Mouse (Mus musculus): ENCODE results near the gene Rsph10b. TPM values are rescaled to one million over a fixed set of nuclear protein-coding genes. Genes with fewer than 3 reads are reported as not detected.

The Rsph10b gene
- 11.4 TPM in 2 replicates for polyA plus RNA-seq (2012; rRNA removed)

GRCm38 (mm10) chr5:143932831-143933230 is at the start of gene Rsph10b:
Gene Rsph10b (plus strand): TSS chr5:143933035.

GRCm38 (mm10) chr5:143897635-143898330 is 35.1 kb upstream of the Rsph10b start, which contains the start of gene Ankrd61:
Gene Ankrd61 (minus strand): TSS chr5:143897685.

GRCm38 (mm10) chr5:143909417-143910400 is 23.1 kb upstream of the Rsph10b start, which contains the start of the genes Aimp2 and Pms2:
Gene Aimp2 (minus strand): TSS chr5:143909847.
Gene Pms2 (plus strand): TSS chr5:143909964.

GRCm38 (mm10) chr5:143927875-143928274 is 5.0 kb upstream of the Rsph10b start, which contains the start of gene Gm42421:
Gene Gm42421 (plus strand): TSS chr5:143928175.

GRCm38 (mm10) chr5:144014551-144015311 is 81.9 kb downstream of the Rsph10b start, which contains the start of gene Ccz1:
Gene Ccz1 (minus strand): TSS chr5:144014877.

GRCm38 (mm10) chr5:144026620-144027263 is 93.9 kb downstream of the Rsph10b start, which contains the start of gene Ocm:
Gene Ocm (minus strand): TSS chr5:144026670.

Other genes starting within 250 kb of the Rsph10b start
- gene Usp42, start 200.8 kb upstream of the Rsph10b start, polyA plus RNA-seq (2012; rRNA removed) = 19.6 and 20.0 TPM in 2 replicates
- gene Eif2ak1, start 115.2 kb upstream of the Rsph10b start, polyA plus RNA-seq (2012; rRNA removed) = 29.5 and 31.3 TPM in 2 replicates
- gene Ankrd61, start 35.4 kb upstream of the Rsph10b start, polyA plus RNA-seq (2012; rRNA removed) = 0.39 and 0.49 TPM in 2 replicates
- gene Aimp2, start 23.2 kb upstream of the Rsph10b start, polyA plus RNA-seq (2012; rRNA removed) = 73.4 and 78.4 TPM in 2 replicates
- 18.8 and 19.4 TPM in 2 replicates for gene Pms2, start 23.1 kb upstream of the Rsph10b start, polyA plus RNA-seq (2012; rRNA removed)
- gene Gm42421, start 4.9 kb upstream of the Rsph10b start, polyA plus RNA-seq (2012; rRNA removed) = 3.5 and 3.9 TPM in 2 replicates
- gene Ccz1, start 81.8 kb downstream of the Rsph10b start, polyA plus RNA-seq (2012; rRNA removed) = 56.6 and 62.3 TPM in 2 replicates
- 0.44 TPM in 1 of 2 replicates, not detected in the other for gene Ocm, start 93.6 kb downstream of the Rsph10b start, polyA plus RNA-seq (2012; rRNA removed)
- gene Lmtk2, start 167.4 kb downstream of the Rsph10b start, polyA plus RNA-seq (2012; rRNA removed) = 13.3 and 14.6 TPM in 2 replicates